Mouse (Mus musculus): ENCODE data around the gene Card19.

GRCm38 (mm10) chr13:49209306-49209705 is 6.5 kb downstream of the Card19 start:
- TF ChIP-seq POLR2A (IDR thresholded peaks at IDR 0.05; ENCODE audit: insufficient read depth, low read depth, low read length) (no peak), CTCF (IDR thresholded peaks at IDR 0.05) (no peak), EP300 (IDR thresholded peaks at IDR 0.05; ENCODE audit: insufficient read depth, low read depth, low read length) (no peak)

All from heart, adult 2 months (tissue).